Mouse (Mus musculus) frontal cortex, postnatal 25 days (tissue): Measurements from ENCODE around the gene Lmod2.

Experiments used
- DNase-seq, 2 experiments: peaks; one replicate each; pipeline ENCODE4 v3.0.0; 2022; ENCODE audit warnings: low spot score in 2 of 2

Lmod2 gene

DNA sequence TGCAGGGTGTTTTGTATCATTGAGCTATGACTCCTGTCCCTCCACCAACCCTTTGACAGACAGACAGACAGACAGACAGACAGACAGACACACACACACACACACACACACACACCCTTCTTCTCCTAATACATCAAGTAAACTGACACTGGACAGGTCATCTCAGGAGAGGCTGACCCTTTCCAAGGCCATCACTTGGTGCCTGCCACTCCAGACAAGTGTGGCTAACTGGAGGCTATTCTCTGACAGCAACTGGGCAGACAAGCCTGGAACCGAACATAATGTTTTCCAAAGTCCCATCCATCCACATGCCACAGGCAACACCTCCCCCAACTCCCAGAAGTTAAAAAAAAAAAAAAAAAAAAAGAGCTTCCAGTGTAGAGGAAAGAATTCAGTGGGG lies 4.1 kb downstream of the Lmod2 start:
- DNase-seq = no peak

DNA sequence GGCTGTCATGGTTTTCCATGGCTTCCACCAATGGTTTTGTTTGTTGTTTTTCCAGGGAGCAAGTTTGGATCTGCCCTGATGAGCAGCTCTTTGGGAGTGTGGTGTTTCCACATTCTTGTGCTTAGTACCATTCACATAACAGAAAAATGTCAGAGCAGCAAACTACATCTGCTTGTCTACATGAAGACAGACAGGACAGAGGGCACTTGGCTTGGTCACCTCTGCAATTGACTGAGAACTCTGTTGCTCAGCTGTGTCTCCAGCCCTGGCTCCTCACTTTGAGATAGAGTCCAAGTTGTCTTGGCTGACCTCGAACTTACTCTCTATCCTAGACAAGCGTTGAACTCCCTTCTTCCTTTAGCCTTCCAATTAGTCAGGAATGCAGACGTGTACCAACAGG lies 4.8 kb downstream of the Lmod2 start:
- DNase-seq = no peak

DNA sequence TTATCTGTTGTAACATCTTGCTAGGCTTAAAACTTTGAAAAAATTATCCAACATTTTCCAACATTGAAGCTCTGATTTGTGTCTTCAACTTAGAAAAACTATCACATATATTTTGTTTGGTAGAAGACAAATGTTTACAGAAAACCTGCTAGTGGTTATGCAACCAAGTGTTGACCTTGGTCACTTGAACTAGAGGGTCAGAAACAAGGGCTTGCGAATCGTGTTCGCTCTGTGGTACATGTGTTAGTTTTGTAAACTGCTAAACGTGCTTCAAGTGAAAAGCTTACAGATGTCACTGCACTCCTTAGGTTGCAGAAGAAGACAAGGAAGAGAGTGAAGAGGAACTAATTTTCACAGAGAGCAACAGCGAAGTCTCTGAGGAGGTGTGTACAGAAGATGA lies 5.4 kb downstream of the Lmod2 start:
- no peak for DNase-seq

DNA sequence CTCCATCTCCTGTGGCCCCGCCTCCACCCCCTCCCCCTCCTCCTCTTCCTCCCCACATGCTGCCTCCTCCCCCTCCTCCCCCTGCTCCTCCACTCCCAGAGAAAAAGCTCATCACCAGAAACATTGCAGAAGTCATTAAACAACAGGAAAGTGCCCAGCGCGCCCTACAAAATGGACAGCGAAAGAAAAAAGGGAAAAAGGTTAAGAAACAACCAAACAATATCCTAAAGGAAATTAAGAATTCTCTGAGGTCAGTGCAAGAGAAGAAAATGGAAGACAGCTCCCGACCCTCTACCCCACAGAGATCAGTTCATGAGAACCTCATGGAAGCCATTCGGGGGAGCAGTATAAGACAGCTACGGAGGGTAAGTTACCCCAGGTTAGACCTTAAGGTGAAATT lies 6.7 kb downstream of the Lmod2 start:
- DNase-seq = no peak

DNA sequence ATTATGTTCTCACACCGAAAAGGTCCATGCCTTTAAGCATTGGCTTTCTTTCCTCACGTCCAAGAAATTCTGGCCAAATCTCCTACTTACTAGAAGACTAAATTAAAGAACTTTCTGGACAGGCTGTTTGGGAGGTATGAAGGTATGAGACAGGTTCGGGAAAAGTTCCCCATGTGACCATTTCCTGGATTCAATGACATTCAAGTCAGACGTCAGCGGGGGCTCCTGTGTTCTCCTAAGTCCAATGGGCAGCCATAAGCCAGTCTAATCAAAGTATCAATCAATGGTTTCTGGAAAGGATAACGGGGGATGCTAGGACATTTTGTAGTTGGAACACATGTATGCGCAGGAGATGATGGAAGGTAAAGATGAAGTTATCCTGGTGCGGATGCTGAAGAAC lies 8.1 kb downstream of the Lmod2 start:
- DNase-seq = no peak

DNA sequence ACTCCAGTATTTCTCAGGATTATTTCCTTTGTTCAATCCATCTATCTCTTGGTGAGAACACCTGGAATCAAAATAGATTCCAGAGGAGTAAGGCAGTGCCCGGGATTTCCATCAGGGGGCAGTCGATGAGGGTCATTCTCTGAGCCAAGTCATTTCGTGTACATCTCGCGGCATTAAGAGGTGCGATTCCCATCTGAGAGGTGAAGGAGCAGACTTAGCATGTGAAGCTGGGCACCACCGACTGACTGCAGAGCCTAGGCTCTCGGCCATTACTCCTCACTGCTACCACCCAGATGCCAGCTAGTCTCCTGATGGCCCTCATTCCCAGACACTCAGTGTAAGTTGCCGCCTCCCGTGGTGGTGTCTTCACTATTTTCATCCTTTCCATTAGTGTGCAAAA lies 8.9 kb downstream of the Lmod2 start:
- no peak for DNase-seq

DNA sequence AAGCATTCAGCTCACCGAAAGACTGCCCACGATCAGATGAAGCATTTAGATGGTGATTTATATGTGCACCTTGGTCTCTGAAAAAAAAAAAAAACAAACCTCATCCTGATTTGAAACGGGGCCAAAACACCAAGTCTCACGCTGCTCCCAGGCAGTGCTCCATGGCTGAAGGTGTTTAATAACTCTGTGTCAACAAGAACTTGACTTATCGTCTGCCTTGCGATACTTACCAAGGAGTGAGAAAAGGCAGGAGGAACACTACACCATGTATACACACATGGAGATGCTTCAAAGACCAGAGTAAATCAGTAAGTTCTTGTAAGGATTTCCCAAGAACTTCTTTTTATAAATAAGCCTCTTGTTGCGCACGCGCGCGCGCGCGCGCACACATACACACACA lies 10.0 kb downstream of the Lmod2 start:
- DNase-seq = no peak

DNA sequence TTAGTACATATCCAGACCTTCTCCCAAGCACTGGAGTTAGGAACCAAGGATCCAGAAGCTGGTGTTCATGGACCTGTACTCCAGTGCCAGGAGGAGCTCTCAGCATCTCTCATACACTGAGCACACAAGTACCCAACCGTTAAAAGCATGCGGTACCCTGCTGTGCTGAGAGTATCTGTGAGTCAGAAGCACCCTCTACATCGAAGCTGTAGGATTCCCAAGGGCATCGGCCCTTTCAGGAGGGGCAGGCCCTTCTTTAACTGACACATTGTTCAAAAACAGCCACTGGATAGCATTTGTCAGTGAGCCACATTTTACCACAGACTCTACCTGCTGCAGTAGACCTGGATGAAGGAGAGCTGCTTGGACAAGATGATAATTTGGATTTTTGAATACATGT lies 10.6 kb downstream of the Lmod2 start:
- DNase-seq = no peak

DNA sequence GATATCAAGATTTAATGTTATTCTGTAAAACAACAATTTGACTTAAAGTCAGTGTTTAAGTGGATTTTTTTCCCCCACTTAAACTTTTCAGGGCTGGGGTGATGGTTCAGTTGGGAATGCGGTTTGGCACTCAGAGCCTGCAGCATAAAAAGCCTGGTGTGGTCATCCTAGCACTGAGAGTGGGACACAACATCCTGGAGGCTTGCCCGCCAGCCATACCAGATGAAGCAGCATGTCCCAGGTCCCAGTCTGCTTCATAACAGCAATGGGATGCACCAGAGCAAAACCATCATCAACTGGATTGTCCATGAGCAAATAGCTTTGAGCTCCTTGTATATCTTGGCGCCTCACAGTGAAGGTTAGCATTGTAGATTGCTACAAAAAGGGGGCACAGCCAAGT lies 11.1 kb downstream of the Lmod2 start:
- no peak for DNase-seq

DNA sequence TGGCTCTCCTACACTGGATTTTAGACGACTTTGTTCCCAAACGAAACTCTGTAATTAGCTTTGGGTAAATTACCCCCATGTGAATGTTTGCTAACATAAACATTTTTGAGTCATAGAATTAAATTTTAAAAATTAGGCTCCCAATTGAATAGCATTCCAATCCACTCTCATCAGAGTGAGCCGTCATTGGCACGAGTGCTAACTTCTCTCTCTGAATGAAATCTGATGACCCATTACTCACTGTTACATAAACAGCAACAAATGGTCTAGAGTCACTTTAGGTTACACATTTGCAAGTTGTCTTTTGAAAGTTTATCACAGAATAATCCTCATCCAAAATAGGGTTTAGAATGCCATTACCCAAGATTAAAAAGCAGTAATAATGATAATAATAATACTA lies 12.0 kb downstream of the Lmod2 start:
- DNase-seq = no peak

DNA sequence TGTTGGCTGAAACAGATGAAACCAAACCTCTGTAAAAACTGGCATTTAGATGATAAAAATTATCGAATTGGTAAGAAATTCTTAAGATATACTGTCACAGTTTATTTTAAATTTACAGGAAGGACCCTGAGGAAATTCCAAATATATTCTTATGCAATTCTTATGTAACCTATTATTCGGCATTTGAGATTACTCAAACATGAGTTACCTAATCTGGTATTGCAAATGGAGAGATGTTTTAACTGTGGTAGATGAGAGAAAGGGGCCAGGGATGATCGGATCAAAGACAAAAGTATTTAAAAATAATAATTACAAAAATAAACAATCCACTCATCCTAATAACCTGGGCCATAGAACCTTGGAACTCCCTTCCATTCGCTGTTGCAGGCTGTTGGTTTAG lies 12.8 kb downstream of the Lmod2 start:
- no peak for DNase-seq

DNA sequence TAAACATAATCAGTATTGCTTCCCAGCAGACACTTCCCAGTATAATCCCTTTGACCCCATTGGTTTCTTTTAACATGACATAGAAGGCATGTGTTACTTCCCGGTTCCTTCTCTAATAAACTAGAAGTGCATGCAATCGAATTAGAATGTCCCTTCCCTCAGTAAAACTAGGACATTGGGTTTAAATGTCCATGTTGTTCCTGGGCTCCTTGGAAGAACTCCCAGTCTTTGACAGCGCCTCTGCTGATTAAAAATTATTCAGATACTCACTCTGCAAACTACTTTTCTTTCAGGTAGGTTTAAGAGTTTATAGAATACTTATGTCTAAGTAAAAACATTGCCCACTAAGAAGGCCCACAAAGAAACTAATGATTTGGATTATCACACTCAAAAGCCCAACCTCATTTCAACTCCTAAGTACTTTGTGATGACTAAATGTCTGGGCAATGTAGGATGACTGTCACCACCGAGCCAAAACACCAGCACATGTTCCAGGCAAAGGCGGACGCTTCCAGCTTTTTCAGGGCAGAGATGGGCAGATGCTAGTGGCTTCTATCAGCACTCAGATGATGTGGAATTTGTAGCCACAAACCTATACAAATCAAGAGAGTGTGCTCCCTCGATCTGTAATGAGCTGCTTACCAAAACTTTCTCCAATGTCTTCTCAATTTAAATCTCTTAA lies 14.7 kb downstream of the Lmod2 start:
- no peak for DNase-seq

DNA sequence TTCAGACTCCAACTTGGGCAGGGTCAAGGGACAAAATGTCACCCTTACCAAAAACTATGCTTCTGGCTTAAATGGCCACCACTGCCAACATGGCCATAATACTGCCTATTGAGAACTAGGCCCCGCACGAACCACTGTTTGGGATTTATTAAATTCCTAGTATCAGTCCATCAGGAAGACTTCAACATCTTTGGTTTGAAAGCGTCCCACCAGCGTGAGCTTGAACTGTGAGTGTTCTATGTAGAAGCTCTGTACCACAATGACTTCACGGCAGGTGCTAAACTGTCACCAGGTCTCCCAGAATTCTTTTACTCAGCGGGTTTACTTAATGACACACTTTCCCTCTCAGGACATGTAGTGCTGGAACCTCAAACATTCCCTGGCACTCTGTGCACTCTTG lies 15.8 kb downstream of the Lmod2 start:
- no peak for DNase-seq

DNA sequence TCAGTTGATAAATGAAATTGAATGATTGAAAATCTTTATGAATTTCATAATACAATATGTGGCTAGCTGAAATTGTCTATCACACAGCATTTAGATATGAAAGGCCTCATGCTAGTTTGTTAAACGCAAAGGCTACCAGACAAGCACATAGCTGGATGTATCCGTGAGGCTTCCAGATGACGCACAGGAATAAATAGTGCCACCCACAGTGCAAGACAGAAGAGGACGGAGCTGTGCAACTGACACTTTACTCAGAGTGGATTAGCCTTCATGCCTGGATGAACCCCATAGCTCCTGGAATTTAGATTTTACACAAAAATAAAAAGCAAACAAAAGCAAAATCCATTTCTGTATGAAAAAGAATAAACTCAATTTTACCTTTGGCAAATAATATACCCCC lies 16.4 kb downstream of the Lmod2 start:
- no peak for DNase-seq

DNA sequence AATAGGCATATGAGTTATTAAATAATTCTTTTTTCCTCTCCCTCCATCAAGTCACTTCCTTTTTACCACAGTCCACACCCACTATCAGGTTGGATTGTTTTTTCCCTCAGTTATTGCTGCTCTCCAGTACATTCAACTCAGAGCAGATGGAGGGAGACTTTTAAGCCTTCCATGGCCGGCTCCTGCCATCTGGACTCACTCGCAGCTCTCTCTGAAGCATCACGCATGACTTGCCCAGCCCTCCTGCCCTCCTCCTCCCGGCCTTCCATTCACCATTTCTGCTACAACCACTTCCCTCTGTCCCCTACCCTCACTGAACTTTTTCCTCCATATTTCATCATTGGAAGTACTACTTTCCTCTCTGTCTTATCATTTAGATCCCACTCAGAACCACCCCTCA lies 19.2 kb downstream of the Lmod2 start:
- no peak for DNase-seq

DNA sequence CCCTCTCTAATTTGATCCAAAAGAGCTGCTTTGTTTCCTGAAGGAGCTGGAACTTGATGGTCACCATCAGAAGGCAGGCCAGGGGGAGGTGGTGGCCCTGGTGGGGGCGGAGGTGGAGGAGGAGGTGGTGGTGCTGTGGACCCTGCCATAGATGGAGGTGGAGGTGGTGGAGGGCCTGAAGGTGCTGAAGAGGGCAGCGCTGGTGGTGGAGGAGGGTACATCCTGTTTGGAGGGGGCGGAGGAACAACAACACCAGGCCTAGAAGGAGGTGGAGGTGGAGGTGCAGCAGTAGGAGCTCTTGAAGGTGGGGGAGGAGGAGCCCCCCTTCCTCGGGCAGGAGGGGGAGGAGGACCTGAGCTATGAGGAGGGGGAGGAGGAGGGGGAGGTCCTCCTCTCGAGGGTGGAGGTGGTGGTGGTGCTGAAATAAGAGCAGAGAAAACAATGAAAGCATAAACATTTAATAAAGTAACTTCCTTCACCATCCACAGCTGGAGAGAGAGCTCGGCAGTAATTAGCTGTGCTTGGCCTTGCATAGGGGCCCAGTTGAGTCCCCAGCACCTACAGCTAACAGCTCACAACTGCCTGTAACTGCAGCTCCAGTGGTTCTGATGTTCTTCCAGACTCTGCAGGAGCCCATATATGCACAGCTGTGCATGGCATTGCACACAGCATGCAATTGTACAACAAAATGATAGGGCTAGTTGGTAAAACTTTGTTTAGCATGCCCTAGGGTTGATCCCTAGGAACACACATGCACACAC lies 21.9 kb downstream of the Lmod2 start:
- DNase-seq = no peak

DNA sequence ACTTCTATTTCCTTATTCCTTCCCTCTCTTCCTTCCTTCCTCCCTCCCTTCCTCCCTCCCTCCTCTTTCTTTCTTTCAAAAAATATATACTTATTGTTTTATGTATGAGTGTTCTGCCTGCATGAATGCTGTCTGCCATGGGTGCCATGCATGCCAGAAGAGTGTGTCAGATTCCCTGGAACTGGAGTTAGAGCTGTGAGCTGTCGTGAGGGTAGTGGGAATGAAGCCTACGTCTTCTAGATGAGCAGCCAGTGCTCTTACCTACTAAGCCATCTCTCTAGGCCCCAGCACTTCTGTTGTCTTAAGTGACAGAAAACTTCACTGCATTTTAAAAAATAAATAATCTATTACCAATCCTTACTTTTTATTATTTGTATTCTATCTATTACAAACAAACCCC lies 23.4 kb downstream of the Lmod2 start:
- DNase-seq = no peak

DNA sequence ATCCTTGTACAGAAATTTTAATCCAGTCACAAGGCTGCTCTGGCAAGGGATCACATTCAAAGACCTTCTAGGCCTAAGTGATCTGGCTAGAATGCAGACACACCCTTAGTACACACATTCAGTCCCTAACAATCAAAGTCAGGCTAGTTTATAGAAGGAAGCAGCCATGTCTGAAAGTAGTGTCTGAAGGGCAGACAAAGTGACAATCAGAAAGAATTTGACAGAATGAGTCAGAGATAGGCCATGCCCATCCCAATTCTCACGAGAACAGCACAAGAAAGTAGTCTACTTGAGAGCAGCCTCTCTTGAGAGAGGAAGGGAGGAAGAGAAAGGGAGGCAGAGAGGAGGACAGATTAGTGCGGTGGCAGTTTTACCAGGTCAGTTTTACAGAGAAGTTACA lies 24.5 kb downstream of the Lmod2 start:
- DNase-seq = no peak

DNA sequence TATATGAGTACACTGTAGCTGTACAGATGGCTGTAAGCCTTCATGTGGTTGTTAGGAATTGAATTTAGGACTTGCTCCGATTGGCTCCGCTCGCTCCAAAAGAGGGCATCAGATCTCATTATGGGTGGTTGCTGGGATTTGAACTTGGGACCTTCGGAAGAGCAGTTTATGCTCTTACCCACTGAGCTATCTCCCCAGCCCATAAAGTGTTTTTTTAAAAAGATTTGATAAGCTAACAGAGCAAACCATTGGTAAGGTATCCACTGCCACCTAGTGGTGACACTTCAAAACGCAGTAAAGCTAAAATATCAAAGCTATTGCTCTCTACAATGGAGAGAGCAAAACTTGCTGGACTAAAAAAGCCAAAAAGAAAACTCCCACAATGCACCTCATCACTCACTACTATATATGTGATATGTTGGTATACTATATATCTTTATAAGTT lies 30.0 kb downstream of the Lmod2 start:
- peak in 1 of 2 experiments; percentile 41 for DNase-seq

DNA sequence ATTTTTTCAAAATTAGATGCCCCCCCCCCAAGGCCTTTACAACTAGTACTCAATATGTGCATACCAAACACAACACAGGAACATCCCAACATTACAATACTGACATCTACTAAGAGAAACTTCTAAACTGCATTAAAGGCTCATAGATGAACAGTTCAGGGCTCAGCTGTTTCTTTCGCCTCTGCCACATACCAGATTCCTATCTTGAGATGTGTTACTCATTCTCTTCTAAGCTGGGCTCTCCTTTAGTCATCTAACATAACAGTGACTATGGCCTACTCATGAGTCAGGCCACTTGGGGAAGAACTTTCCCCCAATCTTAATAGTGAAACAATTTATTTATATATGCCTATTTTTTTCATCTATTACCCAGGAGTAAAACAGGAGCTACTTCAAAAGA lies 30.9 kb downstream of the Lmod2 start:
- no peak for DNase-seq

DNA sequence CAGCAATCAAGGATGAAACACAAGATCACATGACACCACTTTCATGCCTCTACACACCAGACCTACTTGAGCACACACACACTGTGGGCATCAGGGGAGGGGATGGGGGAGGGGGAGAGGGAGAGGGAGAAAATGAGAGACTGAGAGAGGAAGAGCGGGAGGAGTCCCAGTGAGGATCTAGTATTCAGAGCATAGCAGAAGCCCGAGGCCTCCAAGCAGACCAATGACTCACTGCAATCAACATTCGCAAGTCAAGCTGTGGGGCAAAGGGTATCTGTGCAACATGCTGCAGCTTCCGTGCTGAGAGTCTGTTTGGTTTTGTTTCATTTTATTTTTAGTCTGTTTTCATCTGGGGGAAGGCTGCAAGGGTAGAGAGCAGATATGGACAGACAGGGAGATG lies 34.5 kb downstream of the Lmod2 start:
- DNase-seq = no peak

DNA sequence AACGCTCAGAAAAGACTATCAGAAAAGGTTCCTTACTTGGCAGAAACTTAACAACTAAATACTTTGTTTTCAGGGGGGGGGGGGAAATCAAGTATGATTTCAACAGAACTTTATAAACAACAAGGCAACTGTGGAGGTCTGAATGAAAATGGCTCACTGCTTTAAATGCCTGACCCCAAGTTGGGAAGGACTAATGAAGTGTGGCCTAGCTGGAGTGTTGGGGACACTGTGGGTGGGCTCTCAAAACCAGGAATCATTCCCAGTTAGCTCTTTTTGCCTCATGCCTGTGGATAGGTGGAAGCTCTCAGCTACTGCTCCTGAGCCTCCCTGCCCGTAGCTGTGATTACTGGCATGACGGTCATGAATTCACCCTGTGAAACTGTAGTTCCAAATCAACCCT lies 36.5 kb downstream of the Lmod2 start:
- DNase-seq = no peak

DNA sequence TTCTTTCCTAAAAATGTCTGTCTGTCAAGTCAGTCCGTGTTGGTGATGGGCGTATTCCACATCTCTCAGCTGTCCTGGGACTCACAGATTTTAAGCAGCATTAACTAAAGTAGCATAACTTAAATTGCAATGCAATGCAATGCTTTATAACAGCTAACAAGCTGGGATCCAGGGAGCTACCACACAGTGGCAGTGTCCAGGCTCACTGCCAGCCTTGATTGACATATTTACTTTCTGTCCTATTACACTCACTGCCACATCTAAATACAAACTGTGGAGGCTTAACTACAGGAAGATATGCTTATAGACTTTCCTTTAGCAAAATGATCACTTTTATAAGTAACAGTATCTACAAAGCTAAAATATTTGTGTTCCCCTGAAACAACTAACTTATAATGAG lies 38.3 kb downstream of the Lmod2 start:
- no peak for DNase-seq

DNA sequence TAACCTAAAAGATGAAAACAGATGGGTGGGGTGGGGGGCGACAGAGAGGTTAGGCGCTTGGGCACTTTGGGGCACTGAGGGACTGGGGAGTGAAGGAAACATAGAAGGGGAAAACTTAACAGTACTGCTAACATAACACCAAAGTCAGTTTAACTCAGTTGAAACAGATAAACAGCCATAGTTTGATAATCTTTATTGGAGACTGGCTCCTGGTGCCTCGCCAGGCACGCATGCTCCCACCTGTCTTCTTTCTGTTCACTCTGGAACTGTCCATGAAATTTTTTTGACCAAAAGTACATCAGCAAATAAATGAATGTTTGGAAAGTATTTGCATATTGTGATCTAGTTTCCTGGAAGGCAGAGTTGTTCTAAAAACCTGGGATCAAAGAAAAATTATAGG lies 43.7 kb downstream of the Lmod2 start:
- DNase-seq = no peak
